Mouse (Mus musculus) frontal cortex, adult 2 months (tissue): ENCODE measurements at regions not wholly inside any gene's neighbourhood (a gene's known extent, or its start where the extent isn't known, plus 50 kb on each side); places are given as distances from the start of the nearest gene placed in this dataset.
A peak's percentile ranks its signal among the peaks of the same experiment; 100 is the strongest.

Experiments used
- DNase-seq, 2 experiments: peaks; one replicate each; pipeline ENCODE4 v3.0.0; 2022; ENCODE audit warnings: low spot score in 1 of 2; ENCODE audit errors: extremely low spot score in 1 of 2

DNA sequence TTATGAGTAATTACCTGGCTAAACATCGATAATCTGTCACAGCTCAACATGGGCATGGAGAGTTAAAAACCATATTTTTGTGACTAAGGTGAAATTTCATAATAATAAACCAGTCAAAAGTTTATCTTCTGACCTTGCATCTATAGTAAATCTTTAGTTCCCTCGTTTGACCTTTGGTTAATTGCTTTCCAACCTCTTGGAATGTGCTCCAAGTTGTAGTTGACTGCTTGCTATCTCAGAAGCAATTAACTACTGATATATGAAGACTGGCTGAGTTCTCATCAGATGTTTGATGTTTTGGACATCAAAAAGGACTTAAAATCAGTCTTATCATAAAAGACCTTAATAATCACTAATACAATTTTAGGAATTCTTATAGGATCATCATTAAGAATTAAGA lies 895.8 kb upstream of the Tmprss15 start:
- no peak for DNase-seq

- no peak for DNase-seq
These were observed 881.2 kb upstream of the Tmprss15 start for GRCm38 (mm10) chr16:79972146-79972545.

GRCm38 (mm10) chr16:79937042-79937441 lies 846.1 kb upstream of the Tmprss15 start:
- DNase-seq, result no peak

- DNase-seq, result no peak
These were observed 816.2 kb upstream of the Tmprss15 start for GRCm38 (mm10) chr16:79907126-79907525.

DNA sequence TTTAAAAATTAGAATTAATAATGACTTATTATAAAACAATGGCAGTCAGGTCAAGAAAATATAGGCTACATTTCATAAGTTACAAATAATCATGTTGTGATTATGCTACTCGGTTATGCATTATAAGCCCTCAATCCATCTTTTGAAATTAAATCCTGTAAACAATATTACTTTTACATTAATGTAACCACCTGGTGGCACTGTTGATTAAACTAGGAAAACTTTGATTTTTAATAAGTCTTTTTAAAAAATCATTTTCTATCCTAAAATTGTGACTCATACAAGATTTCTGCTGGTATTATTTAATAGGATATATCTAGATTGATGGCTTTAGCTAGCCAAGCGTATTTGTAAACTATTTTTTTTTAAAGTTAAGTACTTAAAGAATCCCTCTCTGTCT lies 810.6 kb upstream of the Tmprss15 start:
- DNase-seq, result peak in 1 of 2 experiments; percentile 23

GRCm38 (mm10) chr16:79881855-79882254 lies 791.0 kb upstream of the Tmprss15 start:
- DNase-seq, result no peak

DNA sequence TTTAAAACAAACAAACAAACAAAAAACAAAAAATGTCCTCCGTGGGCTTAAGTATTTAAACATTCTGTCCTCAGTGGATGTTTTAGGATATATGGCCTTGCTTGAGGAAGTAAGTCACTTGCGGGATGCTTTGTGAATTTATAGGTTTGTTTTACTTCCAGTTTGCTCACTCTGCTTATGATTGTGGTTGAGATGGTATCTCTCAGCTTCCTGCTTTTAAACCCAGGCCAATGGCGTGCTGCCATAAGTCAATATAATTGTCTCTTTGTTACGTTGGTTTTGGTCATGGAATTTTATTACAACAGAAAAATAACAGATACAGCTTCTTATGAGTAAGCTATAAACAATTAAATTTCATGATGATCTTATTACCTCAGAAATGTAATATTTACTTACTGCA lies 787.2 kb upstream of the Tmprss15 start:
- no peak for DNase-seq

DNA sequence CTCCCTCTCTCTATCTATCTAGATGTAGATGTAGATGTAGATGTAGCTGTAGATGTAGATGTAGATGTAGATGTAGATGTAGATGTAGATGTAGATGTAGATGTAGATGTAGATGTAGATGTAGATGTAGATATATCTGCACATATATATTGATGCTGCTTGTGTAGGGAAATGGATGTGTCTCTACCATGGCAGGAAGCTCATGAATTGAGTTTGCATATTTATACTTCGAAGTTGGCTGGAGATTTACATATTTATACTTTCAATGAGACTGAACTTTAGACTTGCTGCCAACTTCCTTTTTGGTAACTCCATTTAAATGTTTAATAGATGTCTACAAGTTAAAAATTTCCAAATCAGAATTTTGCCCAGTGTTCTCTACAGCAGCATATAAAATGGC lies 785.9 kb upstream of the Tmprss15 start:
- DNase-seq, result no peak

DNA sequence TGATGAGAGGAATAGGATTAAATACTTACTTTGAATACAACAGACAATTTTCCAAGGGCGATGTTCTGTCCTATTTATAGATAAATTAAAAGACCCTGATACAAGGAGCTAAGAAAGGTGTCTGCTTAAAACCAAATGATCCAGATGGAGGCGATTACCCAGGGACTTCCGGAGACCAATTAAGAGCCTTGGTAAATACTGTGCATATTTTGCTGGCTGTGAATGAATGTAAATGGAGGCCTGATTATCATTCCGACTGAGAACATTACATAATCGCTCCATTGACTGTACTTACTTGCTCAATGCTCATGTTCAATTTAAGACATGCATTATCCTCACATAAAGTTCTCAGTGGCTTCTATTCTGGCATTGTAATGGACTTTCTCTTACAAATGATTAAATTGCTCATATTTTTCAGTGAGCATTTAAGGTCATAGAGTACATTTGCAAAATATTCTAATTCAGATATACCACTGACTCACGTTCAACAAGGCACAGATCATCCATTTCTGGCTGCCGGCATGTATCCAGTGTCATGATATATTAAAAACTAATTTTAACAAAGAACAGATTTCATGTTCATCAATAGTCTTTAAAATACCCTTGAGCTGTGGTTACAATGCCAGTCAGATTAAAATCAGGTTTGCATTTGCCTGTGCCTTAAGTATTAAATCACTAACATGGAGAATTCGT lies 779.8 kb upstream of the Tmprss15 start:
- DNase-seq, result no peak

- DNase-seq, result no peak
These were observed 768.6 kb upstream of the Tmprss15 start for GRCm38 (mm10) chr16:79859540-79859939.

DNA sequence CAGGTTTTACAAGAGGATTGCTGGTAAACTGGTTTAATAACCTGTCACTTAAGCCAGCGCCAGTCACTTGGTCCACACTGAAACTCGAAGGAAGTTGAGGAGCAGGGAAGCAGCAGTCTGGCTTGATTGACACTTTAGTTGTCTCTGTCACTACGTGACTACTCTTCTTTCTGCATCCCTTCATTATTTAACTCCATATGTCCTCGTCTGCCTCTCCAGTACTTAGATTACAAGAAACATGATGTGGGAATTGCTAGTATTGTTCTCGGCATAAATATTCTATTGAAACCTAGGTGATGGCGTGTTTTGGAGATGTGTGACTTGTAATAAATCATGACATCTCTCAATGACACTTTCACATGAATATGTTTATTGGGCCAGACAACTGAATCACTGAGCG lies 758.3 kb upstream of the Tmprss15 start:
- no peak for DNase-seq

GRCm38 (mm10) chr16:79816913-79817312 lies 726.0 kb upstream of the Tmprss15 start:
- no peak for DNase-seq

DNA sequence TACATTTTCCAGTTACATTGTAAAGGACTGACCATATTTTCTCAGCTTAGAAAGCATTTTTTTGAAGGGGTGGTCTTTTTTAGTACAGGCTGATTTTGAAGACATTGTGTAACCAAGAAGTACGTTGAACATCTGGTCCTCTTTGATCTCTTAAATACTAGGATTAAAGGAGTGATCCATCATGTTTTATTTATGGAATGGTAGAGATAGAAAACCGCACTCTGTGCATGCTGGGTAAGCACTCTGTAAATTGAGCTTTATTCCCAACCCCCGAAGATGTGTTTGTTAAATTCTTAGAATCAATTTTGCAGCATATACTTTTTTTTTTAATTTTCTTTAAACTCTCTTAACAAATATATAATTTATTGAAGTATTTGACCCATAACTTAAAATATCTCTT lies 687.8 kb upstream of the Tmprss15 start:
- no peak for DNase-seq
